Mouse (Mus musculus): ENCODE measurements around the gene Srsx.
"Not testable (repeated sequence)": the region's sequence is repeated elsewhere in the genome, so short reads cannot be mapped to it uniquely, and the experiment has no call there.

DNA sequence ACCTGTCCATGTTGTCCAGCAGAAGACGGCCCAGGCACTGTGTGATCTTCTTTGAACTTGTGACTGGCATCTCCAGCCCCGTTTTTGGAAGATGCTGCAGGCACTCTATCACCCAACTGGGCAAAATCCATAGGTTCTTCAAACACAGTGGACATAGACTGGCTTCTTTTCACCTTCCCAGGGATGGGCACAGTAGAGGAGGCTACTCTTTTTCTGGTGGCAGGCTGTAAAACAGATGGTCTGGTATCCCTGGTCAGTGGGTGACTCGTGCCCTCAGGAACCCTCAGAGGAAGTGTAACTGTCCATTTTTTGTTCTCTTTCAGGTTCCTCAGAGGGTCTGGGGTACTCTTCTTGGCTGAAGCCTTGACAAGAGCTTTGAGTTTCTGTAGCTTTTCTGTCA, 24.5 kb upstream of the Srsx start, which contains the start of gene Gm17577:
- TF ChIP-seq ZC3H11A (IDR thresholded peaks at IDR 0.05; ENCODE audit: borderline replicate concordance, low read depth, low read length); ZNF384 (IDR thresholded peaks at IDR 0.05; ENCODE audit: low read depth, low read length); HCFC1 (IDR thresholded peaks at IDR 0.05; ENCODE audit: borderline replicate concordance, insufficient read depth, low read length); CHD2 (IDR thresholded peaks at IDR 0.05; ENCODE audit: low read depth, low read length): not testable (repeated sequence)

All from ES-E14 (cell line).